Mouse (Mus musculus): ENCODE measurements around the gene Fank1. TPM values are rescaled to one million over a fixed set of nuclear protein-coding genes. Genes with fewer than 3 reads are reported as not detected.

Fank1 gene
- polyA plus RNA-seq, 1 experiment: 0.09 TPM

- Histone ChIP-seq H3K36me3 (ENCODE audit: control insufficient read depth, insufficient read depth, low read length) (no peaks in the 10 kb centered on the region), H3K27me3 (replicated peaks; ENCODE audit: control insufficient read depth, insufficient read depth, low read length) (no peaks in the 10 kb centered on the region), H3K27ac (ENCODE audit: insufficient read depth, low read depth, low read length) (no peak overlapping the region), H3K4me1 (ENCODE audit: control insufficient read depth, insufficient read depth, low read length) (no peaks in the 10 kb centered on the region), H3K4me3 (ENCODE audit: insufficient read depth, low read depth, low read length) (no peak overlapping the region)
- TF ChIP-seq POLR2A (IDR thresholded peaks at IDR 0.05; ENCODE audit: low read depth, low read length) (no peak), CTCF (conservative IDR thresholded peaks at IDR 0.05; ENCODE audit: insufficient read depth, insufficient read length, low read depth, low read length) (no peak)
- WGBS: 95% methylated on average over 12 of the region's 12 CpGs
- no peak for DNase-seq
These were observed 33.9 kb upstream of the Fank1 start for GRCm38 (mm10) chr7:133742530-133743325.

DNA sequence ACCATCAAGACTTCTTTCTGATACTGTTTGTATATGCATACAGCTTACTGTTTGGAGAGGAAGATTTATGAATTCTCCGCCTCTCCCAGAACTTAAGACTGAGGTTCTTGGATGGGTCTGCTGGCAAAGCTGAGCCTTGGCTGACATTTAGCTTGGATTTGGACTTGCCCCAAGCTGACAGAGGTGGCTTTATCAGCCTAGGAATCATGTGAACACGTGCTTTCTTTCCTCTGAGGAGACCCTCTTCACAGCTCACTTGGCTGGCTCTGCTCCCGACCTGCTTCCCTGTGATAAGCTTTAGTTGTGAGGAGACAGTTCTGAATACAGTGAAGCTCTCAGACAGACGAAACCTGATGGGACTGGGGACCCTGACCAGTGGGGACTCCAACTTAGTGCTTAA is 33.0 kb upstream of the Fank1 start:
- TF ChIP-seq POLR2A (IDR thresholded peaks at IDR 0.05; ENCODE audit: low read depth, low read length): no peak
- TF ChIP-seq CTCF (conservative IDR thresholded peaks at IDR 0.05; ENCODE audit: insufficient read depth, insufficient read length, low read depth, low read length): no peak
- H3K27me3 ChIP-seq (replicated peaks; ENCODE audit: control insufficient read depth, insufficient read depth, low read length): no peaks in the 10 kb centered on the region
- WGBS: 63% methylated on average over 4 of the region's 4 CpGs
- no peak overlapping the region for H3K27ac ChIP-seq (ENCODE audit: insufficient read depth, low read depth, low read length)
- H3K4me3 ChIP-seq (ENCODE audit: insufficient read depth, low read depth, low read length): no peak overlapping the region
- H3K36me3 ChIP-seq (ENCODE audit: control insufficient read depth, insufficient read depth, low read length): no peaks in the 10 kb centered on the region
- no peaks in the 10 kb centered on the region for H3K4me1 ChIP-seq (ENCODE audit: control insufficient read depth, insufficient read depth, low read length)
- no peak for DNase-seq

DNA sequence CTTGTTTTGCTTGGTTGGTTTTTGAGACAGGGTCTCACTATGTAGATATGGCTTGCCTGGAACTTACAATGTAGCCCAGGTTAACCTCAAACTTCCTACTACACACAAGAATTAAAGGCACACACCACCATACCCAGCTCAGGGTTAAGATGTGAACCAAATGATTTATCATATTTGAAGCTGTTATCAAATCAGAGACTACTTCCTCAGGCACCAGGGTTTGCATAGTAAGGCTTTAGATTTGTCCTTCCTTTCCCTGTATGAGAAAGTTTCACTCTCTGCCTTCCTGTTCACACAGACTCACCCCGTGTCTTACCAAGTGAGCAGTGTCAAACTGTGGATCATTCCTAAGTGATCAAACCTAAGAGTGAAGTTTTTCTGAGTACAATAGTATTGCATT is 32.5 kb upstream of the Fank1 start:
- Histone ChIP-seq H3K4me3 (ENCODE audit: insufficient read depth, low read depth, low read length) (no peak overlapping the region), H3K4me1 (ENCODE audit: control insufficient read depth, insufficient read depth, low read length) (no peaks in the 10 kb centered on the region), H3K36me3 (ENCODE audit: control insufficient read depth, insufficient read depth, low read length) (no peaks in the 10 kb centered on the region), H3K27ac (ENCODE audit: insufficient read depth, low read depth, low read length) (no peak overlapping the region), H3K27me3 (replicated peaks; ENCODE audit: control insufficient read depth, insufficient read depth, low read length) (no peaks in the 10 kb centered on the region)
- WGBS: 71% methylated on average over 1 of the region's 1 CpGs
- TF ChIP-seq POLR2A (IDR thresholded peaks at IDR 0.05; ENCODE audit: low read depth, low read length) (no peak), CTCF (conservative IDR thresholded peaks at IDR 0.05; ENCODE audit: insufficient read depth, insufficient read length, low read depth, low read length) (no peak)
- no peak for DNase-seq

DNA sequence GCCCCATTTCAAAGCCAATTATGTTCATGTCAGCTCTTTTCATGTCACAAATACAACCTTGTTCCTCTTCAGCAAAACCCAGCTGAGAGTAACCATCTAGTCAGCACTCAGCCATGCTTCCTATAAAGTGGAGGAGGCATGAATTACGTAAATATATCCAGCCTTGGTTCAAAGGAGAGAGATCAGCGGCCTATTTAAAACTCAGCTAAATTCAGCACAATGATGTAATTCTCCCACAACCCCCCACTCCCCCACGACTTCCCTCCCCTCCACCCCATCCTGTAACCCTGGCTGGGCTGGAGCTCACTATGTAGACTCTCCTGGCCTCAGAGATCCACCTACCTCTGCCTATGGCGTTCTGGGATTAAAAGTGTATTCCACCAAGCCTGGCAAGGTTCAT is 32.0 kb upstream of the Fank1 start:
- H3K27ac ChIP-seq (ENCODE audit: insufficient read depth, low read depth, low read length): no peak overlapping the region
- no peaks in the 10 kb centered on the region for H3K4me1 ChIP-seq (ENCODE audit: control insufficient read depth, insufficient read depth, low read length)

GRCm38 (mm10) chr7:133747372-133747771 is 29.3 kb upstream of the Fank1 start:
- H3K27me3 ChIP-seq (replicated peaks; ENCODE audit: control insufficient read depth, insufficient read depth, low read length): no peaks in the 10 kb centered on the region
- TF ChIP-seq CTCF (conservative IDR thresholded peaks at IDR 0.05; ENCODE audit: insufficient read depth, insufficient read length, low read depth, low read length): no peak
- no peak for TF ChIP-seq POLR2A (IDR thresholded peaks at IDR 0.05; ENCODE audit: low read depth, low read length)
- H3K4me1 ChIP-seq (ENCODE audit: control insufficient read depth, insufficient read depth, low read length): peaks cover 6% of the 10 kb centered on the region
- H3K27ac ChIP-seq (ENCODE audit: insufficient read depth, low read depth, low read length): no peak overlapping the region
- H3K4me3 ChIP-seq (ENCODE audit: insufficient read depth, low read depth, low read length): no peak overlapping the region
- DNase-seq: no peak
- H3K36me3 ChIP-seq (ENCODE audit: control insufficient read depth, insufficient read depth, low read length): no peaks in the 10 kb centered on the region
- 83% methylated on average over 8 of the region's 8 CpGs for WGBS

More for the DNA sequence above, 32.0 kb upstream of the Fank1 start:
- Histone ChIP-seq H3K27me3 (replicated peaks; ENCODE audit: control insufficient read depth, insufficient read depth, low read length) (no peaks in the 10 kb centered on the region), H3K36me3 (ENCODE audit: control insufficient read depth, insufficient read depth, low read length) (no peaks in the 10 kb centered on the region), H3K4me3 (ENCODE audit: insufficient read depth, low read depth, low read length) (no peak overlapping the region)
- WGBS: 38% methylated on average over 4 of the region's 4 CpGs
- no peak for DNase-seq
- TF ChIP-seq CTCF (conservative IDR thresholded peaks at IDR 0.05; ENCODE audit: insufficient read depth, insufficient read length, low read depth, low read length) (no peak), POLR2A (IDR thresholded peaks at IDR 0.05; ENCODE audit: low read depth, low read length) (no peak)

DNA sequence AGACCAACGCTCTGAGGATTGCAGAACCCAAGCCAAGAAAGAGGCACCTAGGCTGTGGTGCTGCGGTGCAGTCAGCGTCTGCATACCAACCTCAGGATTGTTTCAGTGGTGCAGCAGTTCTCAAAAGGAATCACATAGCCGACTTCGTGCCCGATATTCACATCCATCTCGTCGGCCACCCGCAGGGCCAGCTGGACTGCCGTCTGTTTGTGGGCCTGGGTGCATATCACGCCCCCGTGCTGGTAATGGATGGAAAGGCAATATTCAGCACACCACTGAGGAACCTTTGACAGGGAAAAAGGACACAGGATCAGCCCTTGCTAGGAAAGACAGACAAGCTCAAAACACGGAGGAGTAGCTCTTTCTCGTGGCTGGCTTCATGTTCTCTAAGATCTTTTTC is 27.9 kb upstream of the Fank1 start:
- Histone ChIP-seq H3K4me3 (ENCODE audit: insufficient read depth, low read depth, low read length) (no peak overlapping the region), H3K27ac (ENCODE audit: insufficient read depth, low read depth, low read length) (no peak overlapping the region), H3K4me1 (ENCODE audit: control insufficient read depth, insufficient read depth, low read length) (peaks cover 6% of the 10 kb centered on the region), H3K36me3 (ENCODE audit: control insufficient read depth, insufficient read depth, low read length) (no peaks in the 10 kb centered on the region), H3K27me3 (replicated peaks; ENCODE audit: control insufficient read depth, insufficient read depth, low read length) (no peaks in the 10 kb centered on the region)
- DNase-seq: no peak
- WGBS: 88% methylated on average over 14 of the region's 14 CpGs
- TF ChIP-seq CTCF (conservative IDR thresholded peaks at IDR 0.05; ENCODE audit: insufficient read depth, insufficient read length, low read depth, low read length): no peak
- no peak for TF ChIP-seq POLR2A (IDR thresholded peaks at IDR 0.05; ENCODE audit: low read depth, low read length)

GRCm38 (mm10) chr7:133750666-133751065 is 26.0 kb upstream of the Fank1 start:
- no peaks in the 10 kb centered on the region for H3K27me3 ChIP-seq (replicated peaks; ENCODE audit: control insufficient read depth, insufficient read depth, low read length)
- TF ChIP-seq POLR2A (IDR thresholded peaks at IDR 0.05; ENCODE audit: low read depth, low read length) (no peak), CTCF (conservative IDR thresholded peaks at IDR 0.05; ENCODE audit: insufficient read depth, insufficient read length, low read depth, low read length) (no peak)
- H3K36me3 ChIP-seq (ENCODE audit: control insufficient read depth, insufficient read depth, low read length): no peaks in the 10 kb centered on the region
- H3K27ac ChIP-seq (ENCODE audit: insufficient read depth, low read depth, low read length): no peak overlapping the region
- DNase-seq: peak; percentile 53
- H3K4me1 ChIP-seq (ENCODE audit: control insufficient read depth, insufficient read depth, low read length): peaks cover 6% of the 10 kb centered on the region
- WGBS: 43% methylated on average over 5 of the region's 5 CpGs
- no peak overlapping the region for H3K4me3 ChIP-seq (ENCODE audit: insufficient read depth, low read depth, low read length)
